Mouse (Mus musculus): ENCODE data around the gene Slc45a3. TPM values are rescaled to one million over a fixed set of nuclear protein-coding genes. Genes with fewer than 3 reads are reported as not detected.
A peak's percentile ranks its signal among the peaks of the same experiment; 100 is the strongest.

The Slc45a3 gene
- total RNA-seq (2014; fragmentation: Nextera tagmentation) (1.1 and 4.0 TPM in 2 replicates), total RNA-seq (2017) (0.65 and 0.82 TPM in 2 replicates)

GRCm38 (mm10) chr1:131962606-131963084, at the start of gene Slc45a3:
TSS of gene Slc45a3 (plus strand) at chr1:131962967.
- ATAC-seq (replicated peaks; ENCODE audit: poor library complexity, severe bottlenecking): peak; percentile 16; the same call in 1 of the 2 replicates

GRCm38 (mm10) chr1:131917634-131918033, 45.1 kb upstream of the Slc45a3 start:
- no peak for ATAC-seq (replicated peaks; ENCODE audit: poor library complexity, severe bottlenecking)

DNA sequence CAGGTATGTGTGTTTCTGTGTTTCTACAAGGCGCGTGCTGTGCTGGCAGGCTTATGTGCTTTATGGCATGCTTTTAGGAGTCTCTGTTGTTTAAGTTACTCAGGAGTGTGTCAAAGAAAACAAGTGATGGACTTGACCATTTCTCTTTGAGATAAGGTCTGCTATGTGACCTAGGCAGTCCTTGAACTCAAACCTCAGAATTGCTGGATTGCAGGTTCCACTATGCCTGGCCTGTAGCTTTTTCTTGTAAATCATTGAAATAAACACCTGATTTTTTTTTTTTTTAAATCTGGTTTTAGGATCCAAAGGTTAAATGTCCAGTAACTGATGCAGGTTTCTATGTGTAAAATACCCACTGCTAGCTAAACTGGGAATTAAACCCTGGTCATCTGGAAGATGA, 43.7 kb upstream of the Slc45a3 start:
- no peak for ATAC-seq (replicated peaks; ENCODE audit: poor library complexity, severe bottlenecking)

GRCm38 (mm10) chr1:131922100-131922499, 40.7 kb upstream of the Slc45a3 start:
- ATAC-seq (replicated peaks; ENCODE audit: poor library complexity, severe bottlenecking): no peak

GRCm38 (mm10) chr1:131933471-131933870, 29.3 kb upstream of the Slc45a3 start:
- no peak for ATAC-seq (replicated peaks; ENCODE audit: poor library complexity, severe bottlenecking)

DNA sequence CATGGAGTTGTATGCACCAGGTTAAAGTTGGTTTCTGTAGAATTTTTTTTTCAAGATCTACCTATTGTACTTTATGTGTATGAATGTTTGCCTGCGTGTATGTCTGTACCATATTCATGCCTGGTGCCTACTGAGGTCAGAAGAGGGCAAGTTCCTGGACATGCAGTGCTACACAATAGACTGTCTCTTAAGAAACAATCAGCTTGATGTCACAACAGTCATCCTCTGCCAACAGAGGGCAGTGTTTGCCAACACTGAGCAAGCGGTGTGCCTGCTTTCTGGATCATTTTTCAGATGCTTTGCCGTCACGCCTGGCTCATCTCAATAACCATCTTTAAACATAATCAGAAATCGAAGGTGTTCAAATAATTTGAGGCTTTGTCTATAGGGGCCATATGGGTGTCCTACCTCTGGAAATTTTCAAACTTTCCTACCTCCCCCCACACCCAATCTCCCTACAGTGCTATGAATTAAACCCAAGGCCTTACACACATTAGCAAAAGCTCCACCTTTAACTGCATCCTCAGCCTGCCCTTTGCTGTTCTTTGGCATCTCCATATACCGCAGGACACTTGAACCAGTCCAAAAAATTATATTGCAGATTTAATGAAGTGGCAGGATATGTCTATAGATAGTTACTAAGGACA, 25.0 kb upstream of the Slc45a3 start:
- peak; percentile 80 for ATAC-seq (replicated peaks; ENCODE audit: poor library complexity, severe bottlenecking)

GRCm38 (mm10) chr1:131938811-131939210, 24.0 kb upstream of the Slc45a3 start:
- no peak for ATAC-seq (replicated peaks; ENCODE audit: poor library complexity, severe bottlenecking)

DNA sequence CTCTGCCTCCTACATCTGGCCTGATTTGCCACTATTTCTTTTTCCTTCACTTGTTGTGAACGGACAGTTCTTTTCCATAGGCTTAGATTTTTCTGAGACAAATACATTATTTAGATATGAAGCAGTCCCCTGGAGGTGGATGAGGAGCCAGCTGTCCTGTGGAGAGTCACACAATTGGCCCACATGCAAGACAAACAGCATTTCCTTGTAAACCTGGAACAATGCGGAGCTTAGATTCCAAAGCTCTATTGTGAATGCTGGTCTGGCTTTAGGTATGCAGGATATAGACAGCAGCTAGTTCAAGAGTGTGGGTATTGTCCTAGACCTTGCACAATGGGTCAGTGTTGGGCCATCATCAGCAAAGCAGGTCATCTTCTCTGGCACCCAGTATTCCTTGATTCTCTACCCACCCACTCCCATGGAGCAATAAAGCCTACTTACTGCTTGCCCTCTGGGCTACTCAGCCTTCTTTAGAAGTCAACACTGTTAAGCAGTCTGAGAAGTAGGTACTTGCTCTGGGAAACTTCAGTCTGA, 22.0 kb upstream of the Slc45a3 start:
- ATAC-seq (replicated peaks; ENCODE audit: poor library complexity, severe bottlenecking): no peak

DNA sequence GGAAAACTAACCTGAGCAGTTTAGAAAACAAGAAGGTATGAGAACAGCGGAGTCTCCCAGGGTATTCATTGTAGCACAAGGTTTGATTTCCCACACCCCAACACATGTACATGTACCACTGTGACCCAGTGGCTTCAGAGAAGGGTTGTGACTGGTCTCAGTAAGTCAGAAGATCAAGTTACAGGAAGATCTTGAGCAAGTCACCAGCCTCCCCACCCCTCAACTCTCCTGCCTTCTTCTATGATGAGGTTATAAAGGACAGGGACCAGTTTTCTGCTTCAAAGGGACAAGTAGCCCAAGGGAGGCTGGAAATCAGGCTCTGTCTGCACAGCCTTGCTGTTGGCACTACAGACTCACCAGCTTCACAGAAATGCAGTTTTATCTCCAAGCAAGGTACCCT, 21.3 kb upstream of the Slc45a3 start:
- no peak for ATAC-seq (replicated peaks; ENCODE audit: poor library complexity, severe bottlenecking)

GRCm38 (mm10) chr1:131942621-131943590, 19.9 kb upstream of the Slc45a3 start:
- peak; percentile 55 for ATAC-seq (replicated peaks; ENCODE audit: poor library complexity, severe bottlenecking)

DNA sequence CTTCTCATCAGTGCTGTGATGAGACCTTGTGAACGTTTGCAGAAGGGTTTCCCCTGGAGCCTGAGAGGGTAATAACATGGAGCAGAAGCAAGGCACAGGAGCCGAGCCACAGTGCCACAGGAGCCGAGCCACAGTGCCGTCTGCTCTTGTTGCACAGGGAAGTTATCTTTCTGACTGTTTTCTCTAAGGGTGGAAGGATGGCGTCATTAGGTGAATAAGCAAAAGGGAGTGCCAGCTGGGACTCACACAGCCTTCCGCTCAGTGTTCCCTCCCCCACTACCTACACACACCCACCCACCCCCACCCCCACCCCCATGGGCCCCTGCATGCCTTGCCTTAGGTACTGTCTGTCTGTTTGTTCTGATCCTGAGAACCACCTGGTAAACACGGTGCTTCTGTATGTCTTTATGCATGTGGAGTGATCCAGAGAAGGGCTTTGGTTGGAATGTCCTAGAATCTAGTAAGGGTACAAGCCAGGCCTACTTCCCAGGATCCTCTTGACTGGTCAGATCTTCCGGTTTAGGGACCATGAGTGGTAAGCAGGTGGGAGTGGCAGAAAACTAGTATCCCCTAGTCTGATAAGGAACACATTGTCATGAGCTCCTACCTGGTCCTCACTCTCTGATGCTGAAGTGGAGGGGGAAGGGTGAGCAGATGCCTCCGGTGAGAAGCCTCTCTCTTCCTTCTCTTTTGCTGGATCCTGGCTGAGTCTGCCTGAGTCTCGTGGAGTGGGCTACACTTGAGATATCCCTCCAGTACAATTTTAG, 16.9 kb upstream of the Slc45a3 start:
- ATAC-seq (replicated peaks; ENCODE audit: poor library complexity, severe bottlenecking): no peak

DNA sequence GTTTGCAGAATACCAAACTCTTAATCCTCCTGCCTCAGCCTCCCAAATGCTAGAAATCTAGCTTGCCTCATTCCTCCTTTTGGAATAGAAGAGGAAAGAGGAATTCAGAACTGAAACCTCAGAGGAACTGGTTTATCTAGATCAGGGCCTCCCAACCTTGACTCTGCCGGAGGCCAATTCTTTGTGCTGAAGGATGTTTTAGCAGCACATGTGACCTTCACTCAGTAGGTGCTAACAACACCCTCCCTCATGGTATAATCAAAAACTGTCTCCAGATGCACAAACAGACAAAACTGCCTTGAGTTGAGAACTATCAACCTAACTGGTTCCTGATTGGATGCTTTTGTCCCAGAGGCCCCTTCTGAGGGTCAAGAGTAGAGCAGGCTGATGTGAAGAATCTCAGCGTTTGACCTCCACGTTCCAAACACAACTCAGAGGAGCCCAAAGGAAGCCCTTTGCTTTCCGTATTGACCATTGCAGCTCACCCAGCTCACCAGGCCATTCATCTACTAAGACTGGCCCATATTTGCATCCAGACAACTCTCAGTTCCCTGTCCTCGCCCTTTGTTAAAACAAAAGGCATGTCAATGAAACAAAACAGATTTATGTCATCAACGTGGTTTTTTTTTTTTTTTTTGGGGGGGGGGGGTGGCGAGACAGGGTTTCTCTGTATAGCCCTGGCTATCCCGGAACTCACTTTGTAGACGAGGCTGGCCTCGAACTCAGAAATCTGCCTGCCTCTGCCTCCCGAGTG, 16.1 kb upstream of the Slc45a3 start:
- ATAC-seq (replicated peaks; ENCODE audit: poor library complexity, severe bottlenecking): no peak

DNA sequence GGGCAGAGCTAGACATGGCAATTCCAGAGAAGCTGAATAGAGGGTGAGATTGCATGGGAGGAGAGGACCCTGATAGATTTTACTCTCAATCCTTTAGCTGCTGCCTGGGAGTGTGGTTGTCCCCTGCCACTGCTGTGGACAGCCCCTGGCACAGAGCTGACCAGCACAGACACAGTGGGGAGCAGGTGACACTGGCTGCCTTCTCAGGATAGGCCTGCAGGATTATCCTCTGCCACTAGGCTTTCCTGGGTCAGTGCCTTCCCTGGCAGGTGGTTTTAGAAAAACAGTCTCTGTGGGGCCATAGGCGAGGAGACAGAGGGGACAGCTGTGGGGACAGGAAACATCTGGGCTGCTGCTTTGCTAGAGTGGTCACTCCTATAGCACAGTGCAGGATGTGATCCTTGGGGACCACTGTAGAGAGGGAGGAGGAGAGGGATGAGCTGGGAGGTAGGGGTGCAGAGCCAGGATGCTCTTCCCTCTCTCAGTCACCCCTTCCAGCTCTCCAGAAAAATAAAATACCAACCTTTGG, 14.7 kb upstream of the Slc45a3 start:
- peak; percentile 20; the same call in 1 of the 2 replicates for ATAC-seq (replicated peaks; ENCODE audit: poor library complexity, severe bottlenecking)

DNA sequence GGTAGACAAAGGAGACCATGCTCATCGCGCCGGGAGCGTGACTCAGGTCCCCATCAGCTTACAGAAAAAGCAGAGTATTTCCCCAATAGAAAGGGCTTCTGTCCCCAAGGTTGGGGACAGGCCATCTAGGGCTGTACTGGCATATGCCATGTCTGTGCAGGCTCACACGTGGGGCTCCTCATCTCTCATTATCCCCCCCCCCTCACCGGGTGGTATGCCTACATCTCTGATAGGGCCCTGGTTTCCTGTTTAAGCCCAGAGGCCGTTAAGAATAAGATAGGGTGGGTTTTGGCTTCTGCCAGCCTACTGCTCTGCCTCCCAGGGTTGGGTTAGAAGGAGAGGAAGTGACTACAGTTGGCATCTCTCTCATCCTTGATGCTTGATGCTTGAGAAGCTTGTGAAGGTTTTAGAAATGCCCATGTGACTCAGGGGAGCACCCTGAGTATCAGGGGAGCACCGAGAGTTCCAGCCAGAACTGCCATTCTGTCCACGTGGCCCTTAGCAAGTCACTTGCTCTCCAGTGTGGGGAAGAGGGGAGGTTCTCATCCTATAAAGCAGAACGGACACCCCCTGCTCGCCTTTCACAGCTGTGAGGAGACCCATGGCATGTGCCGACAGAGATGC, 8.4 kb upstream of the Slc45a3 start:
- ATAC-seq (replicated peaks; ENCODE audit: poor library complexity, severe bottlenecking): peak; percentile 45

- no peak for ATAC-seq (replicated peaks; ENCODE audit: poor library complexity, severe bottlenecking)
Observed at GRCm38 (mm10) chr1:131955131-131955757, 7.5 kb upstream of the Slc45a3 start.

DNA sequence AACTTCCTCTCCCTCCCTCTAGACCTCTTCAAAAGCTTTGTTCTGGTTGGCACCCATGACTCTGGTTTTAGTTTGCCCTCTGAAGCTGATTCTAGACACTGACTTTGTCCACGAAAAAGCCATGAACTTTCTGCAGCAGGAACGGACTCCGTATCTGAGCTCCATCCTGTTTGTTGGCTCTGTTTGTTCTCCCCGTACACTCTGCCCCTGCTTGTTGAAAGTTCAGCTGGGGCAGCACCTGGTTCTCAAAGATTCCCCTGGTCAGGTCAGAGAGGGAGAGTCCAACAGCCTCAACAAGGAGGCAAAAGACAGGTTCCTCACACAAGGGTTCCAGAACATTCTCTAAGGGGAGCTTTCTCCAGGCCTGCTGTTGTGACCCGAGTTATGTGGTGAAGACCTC, 5.4 kb upstream of the Slc45a3 start:
- no peak for ATAC-seq (replicated peaks; ENCODE audit: poor library complexity, severe bottlenecking)

- no peak for ATAC-seq (replicated peaks; ENCODE audit: poor library complexity, severe bottlenecking)
Observed at GRCm38 (mm10) chr1:131961004-131961403, 1.8 kb upstream of the Slc45a3 start.

All from granulocyte monocyte progenitor cell, adult 5-6 weeks (primary cell).